Mouse (Mus musculus) yolk sac, embryonic 10.5 days (tissue): ENCODE data around the gene Ncoa3.

Experiments
- DNase-seq: peaks from one replicate; pipeline ENCODE4 v3.0.0-alpha.2; 2017; ENCODE audit warnings: low spot score

Gene Ncoa3

GRCm38 (mm10) chr2:166002429-166002828 lies 10.0 kb downstream of the Ncoa3 start:
- DNase-seq = no peak

GRCm38 (mm10) chr2:166003004-166003403 lies 10.6 kb downstream of the Ncoa3 start:
- no peak for DNase-seq

DNA sequence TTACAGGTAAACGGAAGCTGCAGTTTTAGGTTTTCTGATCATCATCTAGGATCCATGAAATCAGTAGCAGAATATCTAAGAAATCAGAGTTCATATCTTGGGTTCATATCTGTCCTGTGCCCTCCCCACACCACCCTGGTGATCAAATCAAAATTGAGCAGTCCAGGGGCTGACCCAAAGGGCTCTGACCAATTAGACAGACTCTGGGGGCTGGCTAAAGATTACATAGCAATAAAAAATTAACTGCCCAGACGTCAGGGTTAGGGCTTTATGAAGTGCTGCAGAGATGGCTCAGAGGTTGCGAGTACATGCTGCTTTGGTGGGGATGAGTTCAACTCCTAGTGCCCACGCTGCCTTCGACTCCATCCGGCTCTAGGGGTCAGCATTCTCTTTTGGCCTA lies 14.6 kb downstream of the Ncoa3 start:
- no peak for DNase-seq

GRCm38 (mm10) chr2:166008558-166009392 lies 16.3 kb downstream of the Ncoa3 start:
- DNase-seq = no peak

- DNase-seq = no peak
Measured at GRCm38 (mm10) chr2:166009393-166009947, 17.0 kb downstream of the Ncoa3 start.

- DNase-seq = no peak
Measured at GRCm38 (mm10) chr2:166010321-166010720, 17.9 kb downstream of the Ncoa3 start.

GRCm38 (mm10) chr2:166011422-166011821 lies 19.0 kb downstream of the Ncoa3 start:
- no peak for DNase-seq

DNA sequence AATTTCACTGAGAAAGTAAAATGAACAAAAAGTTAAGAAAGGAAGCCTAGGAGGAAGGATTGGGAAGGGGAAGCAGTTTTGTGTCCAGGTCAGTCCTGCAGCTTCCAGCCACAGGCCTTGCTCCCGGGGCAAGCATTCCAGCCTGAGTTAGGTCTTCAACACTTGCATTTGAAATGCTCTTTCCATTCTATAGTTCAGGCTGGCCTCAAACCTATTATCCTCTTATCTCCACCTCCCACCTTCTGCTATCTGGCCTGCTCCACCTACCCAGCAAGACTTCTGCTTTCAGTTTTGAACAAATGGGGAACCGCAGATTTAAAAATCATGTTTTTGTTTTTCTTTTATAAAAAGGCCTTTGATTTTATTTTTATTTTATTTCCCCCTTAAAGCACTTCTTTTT lies 19.7 kb downstream of the Ncoa3 start:
- DNase-seq = no peak

- no peak for DNase-seq
Measured at GRCm38 (mm10) chr2:166018769-166019168, 26.3 kb downstream of the Ncoa3 start.

- DNase-seq = no peak
Measured at GRCm38 (mm10) chr2:166020026-166020425, 27.6 kb downstream of the Ncoa3 start.

DNA sequence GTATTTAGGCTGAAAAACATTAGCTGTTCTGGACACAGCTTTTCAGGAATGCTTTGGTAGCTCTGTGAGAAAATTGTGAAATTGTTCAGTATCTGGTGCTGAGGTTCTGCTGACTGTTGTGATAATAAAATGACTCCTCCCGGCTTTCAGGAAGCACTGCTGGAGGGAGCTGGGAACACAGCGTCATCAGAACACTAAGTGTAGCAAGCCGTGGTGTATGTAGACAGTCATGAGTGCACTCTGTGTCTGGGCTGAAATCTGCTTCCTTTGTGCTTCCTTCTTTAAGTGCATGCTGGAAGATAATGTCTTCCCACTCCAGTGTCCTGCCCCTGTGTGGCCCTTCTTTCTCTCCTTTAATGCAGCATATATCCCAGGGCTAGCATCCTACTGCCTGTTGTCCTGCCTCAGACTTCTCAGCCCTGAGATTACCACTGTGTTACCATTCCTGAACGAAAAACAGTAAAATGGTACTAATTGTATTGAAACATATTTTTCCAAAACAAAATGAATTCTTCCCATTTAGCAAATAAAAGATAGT lies 28.7 kb downstream of the Ncoa3 start:
- DNase-seq = no peak

GRCm38 (mm10) chr2:166021642-166022041 lies 29.2 kb downstream of the Ncoa3 start:
- no peak for DNase-seq

DNA sequence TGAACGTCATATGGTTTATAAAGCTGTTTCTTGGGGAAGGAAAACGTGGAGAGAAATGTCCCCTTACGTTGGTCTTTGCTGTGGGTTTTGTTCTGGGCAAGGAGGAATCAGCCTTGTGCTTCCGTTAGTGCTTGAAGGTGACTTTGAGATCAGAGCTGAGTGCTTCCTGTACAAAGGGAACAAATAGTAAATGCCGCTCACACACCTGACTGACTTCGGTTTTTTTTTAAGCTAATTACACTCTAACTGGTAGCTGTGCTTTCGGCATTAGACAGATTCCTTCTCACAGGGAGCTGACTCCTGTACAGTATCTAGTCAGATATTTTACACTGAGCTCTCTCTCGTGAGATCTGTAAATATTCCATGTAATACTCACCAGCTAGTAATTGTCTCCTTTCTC lies 29.9 kb downstream of the Ncoa3 start:
- no peak for DNase-seq

DNA sequence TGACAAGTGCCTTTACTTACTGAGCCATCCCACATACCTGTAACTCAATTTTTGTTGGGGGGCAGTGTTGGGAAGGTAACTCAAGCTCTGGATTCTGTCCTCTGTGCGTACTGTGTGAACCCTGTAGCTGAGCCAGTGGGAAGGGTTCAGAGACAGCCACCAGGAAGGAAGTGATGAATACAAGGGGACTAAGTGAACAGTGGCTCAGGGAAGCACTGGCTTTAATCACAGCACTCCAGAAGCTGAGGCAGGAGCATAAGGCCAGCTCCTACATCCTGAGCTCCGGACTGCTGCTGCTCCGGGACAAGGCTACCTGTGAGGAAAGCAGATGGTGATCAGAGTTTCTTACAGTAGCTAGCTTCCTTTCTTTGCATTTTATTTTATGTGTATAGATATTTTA lies 31.6 kb downstream of the Ncoa3 start:
- no peak for DNase-seq

- no peak for DNase-seq
Measured at GRCm38 (mm10) chr2:166024621-166025020, 32.2 kb downstream of the Ncoa3 start.

GRCm38 (mm10) chr2:166025943-166026342 lies 33.5 kb downstream of the Ncoa3 start:
- DNase-seq = no peak

DNA sequence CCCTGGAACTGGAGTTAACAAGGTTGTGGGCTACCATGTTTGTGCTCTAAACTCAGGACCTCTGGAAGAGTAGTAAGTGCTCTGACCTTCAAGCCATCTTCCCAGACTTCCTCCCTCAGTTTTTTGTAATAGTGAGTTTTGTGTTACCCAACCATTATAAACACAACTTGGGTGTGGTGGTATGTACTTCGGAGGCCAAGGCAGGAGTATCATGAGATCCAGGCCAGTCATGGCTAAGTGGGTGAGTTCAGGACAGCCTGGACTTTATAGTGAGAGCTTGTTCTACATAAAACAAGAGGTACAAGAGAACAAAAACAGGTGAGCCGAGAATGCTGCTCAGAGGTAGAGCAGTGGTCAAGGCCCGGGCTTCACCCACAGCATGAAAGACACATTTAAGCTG lies 35.4 kb downstream of the Ncoa3 start:
- DNase-seq = no peak

GRCm38 (mm10) chr2:166029232-166029631 lies 36.8 kb downstream of the Ncoa3 start:
- DNase-seq = no peak

DNA sequence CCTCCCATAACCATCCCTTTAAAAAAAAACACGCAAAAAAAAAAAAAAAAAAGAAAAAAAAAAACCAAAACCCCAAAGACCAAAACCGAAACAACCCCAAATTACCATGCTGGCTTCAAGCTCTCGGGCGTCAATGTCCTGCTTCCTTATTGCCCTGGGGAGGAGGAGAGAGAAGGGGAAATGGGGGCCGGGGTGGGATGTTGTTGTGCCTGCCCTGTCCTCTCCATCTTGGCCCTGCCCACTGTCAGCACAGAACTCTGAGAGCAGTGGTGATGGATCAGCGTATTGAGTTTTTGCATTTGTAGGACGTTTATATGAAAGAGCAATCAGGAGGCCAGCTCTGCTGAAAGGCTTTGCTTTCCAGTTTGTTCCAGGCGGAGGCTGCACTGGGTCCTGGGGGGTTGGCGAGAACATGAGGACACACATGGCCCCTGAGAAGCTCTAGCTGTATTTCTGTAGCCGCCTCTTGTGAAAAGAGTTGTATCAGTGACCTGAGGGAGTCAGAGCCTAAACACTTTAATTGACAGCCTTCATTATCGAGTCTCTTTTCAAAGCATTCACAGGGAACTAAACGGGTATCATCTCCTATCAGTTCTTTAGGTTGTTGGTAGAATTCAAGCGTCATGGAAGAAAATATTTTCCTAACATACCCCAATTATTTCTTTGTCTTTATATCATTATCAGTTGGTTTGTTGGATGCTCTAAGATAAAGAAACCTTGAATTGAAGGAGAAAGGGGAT lies 38.0 kb downstream of the Ncoa3 start:
- DNase-seq = peak; percentile 25

DNA sequence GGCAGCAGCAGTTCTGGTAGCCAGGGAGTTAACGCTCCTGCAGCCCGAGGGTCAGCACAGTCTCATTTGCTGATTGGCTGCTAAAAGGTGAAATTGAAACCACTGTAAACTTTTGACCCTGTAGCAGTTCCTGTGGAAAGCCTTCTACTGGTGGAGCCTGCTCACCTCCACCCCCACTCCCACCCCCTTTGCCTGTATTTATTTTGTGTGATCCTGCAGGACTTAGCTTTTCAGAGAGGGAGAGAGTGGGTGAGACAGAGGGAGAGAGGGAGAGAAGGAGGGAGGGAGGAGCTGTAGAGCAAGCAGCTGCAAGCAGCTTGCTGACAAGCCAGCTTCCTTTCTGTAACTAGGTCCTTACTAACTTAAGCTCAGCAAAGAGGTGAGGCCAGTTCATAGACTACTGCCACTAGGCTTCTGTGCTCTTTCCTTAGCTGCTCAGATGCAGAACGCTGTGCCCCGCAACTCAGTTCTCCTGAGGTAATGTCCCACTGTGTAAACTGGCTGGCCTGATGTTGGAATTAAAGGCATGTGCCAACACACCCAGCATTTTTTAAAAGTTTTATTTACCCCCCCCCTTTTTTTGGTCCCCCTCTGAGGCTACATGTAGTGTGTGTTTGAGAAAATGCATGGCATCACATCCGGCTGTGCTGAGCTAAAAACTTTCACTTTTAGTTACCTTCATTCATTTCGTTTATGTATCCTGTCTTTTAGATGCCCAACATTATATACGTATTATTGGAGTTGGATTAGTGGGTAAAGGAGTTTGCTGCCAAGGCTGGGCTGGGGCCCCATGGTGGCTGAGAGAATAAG lies 38.9 kb downstream of the Ncoa3 start:
- peak; percentile 91 for DNase-seq

DNA sequence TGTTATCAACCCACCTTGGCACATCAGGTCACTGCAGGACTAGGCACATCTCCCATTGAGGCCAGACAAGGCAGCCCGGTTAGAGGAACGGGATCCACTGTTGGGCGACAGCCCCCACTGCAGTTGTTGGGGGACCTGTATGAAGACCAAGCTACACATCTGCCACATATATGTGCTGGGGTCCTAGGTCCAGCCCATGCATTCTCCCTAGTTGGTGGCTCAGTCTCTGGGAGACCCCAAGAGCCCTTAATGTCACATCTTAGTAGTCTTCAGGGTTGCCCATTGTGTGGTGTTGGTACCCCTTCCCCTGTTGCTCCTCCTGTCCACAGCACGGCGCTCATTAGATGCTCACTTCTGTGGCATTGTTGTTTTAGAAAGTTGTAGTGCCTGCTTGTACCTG lies 40.2 kb downstream of the Ncoa3 start:
- DNase-seq = no peak

DNA sequence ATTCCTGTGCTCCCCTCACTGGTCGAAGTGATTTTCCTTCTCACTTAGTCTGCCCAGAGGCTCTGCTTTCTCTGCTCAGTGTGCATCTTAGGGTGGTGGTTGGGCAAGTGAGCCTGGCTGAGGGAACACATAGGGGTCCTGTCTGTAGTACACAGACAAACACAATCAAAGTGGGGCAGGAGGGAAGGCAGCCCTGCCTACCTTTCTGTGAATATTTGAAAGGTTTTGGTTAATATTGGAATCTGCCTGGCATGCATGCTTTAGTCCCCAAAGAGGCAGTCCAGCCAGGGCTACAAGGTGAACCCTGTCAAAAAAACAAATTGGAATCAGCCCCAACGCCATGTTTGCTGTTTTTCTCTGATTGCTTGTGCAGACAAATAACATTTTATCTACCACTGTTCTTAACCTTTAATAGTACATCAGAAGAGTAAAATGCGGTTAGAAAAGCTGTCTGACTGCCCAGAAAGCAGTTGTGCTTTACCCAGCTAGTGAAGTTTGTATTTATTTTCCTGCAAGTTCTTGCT lies 42.6 kb downstream of the Ncoa3 start:
- no peak for DNase-seq
